Mouse (Mus musculus): ENCODE measurements around the gene Slc1a2.

The Slc1a2 gene

DNA sequence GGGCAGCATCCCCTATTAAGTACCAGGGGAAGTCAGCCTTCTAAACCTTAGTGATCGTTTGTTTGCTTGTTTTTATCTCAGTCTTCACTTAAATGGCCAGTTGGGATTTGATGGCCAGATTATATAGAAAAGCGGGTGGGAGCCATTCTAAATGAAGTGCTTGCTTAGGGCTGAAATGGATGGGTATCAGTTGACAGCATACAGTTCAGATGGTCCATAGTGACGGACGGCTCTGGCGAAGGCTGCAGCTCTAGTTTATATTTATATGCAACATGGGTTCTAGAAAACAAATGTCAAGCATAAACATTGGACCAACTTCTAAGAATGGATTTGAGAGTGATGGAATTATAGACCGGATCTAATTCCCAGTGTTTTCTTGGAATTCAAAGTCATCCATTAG, 9.5 kb downstream of the Slc1a2 start:
- no peak for DNase-seq

GRCm38 (mm10) chr2:102669580-102669979, 11.1 kb downstream of the Slc1a2 start:
- no peak for DNase-seq

- DNase-seq = no peak
Observed at GRCm38 (mm10) chr2:102674582-102674981, 16.1 kb downstream of the Slc1a2 start.

- peak; percentile 22 for DNase-seq
Observed at GRCm38 (mm10) chr2:102675275-102675674, 16.8 kb downstream of the Slc1a2 start.

DNA sequence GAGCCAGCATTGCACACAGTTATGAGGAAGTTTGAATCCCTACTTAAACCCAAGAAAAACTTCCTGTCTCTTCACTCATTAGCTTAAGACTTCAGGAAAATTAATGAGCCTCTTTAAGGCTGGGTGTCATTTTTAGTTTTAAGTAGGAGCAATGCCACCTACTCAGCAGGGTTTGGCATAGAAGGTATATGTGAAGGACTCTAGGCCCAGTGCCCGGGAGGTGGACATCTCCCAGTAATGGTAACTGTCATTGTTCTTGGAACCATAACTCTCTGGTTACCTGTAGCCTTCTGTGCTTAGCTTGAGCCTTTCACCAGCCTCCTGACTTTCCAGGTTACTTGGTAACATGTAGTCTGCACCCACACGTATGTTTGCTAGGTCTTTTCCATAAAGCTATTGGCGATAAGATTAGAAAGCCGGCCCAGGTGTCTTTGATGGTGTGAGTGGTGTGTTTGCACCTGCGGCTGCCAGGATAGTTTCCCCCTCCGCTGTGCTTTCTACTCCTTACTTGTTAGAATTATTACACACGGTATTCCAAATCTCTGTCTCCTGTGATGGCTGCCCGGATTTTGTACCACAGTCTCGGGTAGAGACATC, 18.4 kb downstream of the Slc1a2 start:
- no peak for DNase-seq

DNA sequence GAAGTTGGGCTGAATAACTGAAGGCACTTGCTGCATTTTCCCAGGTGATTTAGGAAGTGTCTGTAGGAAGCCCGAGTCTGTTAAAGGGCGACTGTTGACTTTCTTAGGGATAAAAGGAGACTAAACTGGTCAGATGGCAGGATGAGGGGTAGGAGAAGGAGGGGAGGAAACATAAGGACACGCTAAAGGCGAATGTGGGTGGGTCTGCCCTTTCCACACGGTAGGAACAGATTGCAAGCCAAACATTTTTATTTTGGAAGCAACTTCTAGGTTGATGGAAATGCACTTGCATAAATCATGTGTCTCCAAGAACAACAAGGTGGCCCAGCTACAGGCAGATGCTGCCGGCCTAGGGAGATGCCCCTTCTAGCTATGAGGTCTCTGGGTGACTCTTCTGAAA, 18.9 kb downstream of the Slc1a2 start:
- no peak for DNase-seq

GRCm38 (mm10) chr2:102681351-102681750, 22.9 kb downstream of the Slc1a2 start:
- DNase-seq = no peak

GRCm38 (mm10) chr2:102682168-102682567, 23.7 kb downstream of the Slc1a2 start:
- DNase-seq = no peak

DNA sequence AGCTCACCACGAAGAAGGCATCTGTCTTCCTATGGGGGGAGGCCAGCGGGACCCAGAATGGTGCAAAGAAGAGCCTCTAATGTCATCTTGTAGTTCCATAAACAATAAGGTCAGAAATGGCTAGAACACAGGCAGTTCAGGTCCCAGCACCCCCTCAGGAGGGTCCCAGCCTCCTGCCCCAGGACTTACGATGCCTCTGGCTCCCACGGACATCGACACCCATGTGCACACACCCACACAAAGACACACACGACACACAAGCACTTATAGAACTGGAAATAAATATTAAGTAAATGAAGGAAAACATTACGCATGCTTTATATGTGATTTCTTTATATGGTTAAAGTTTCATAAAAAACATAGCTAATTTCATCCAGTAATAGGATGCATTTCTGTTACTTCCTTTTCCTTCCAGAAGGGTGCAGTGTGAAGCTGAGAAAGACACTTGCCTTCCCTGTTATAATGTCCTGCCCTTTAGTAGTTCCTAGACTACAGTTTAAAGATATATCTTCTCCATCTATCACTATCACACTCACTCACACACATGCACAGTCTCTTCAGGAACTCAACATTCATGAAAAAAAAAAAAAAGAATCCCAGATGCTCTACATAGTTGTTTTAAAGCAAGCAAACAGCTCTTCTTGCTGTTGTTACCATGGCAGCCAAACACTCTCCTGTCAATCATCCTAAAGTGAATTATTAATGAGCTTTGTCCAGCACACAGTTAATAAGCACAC, 27.1 kb downstream of the Slc1a2 start:
- DNase-seq = no peak

DNA sequence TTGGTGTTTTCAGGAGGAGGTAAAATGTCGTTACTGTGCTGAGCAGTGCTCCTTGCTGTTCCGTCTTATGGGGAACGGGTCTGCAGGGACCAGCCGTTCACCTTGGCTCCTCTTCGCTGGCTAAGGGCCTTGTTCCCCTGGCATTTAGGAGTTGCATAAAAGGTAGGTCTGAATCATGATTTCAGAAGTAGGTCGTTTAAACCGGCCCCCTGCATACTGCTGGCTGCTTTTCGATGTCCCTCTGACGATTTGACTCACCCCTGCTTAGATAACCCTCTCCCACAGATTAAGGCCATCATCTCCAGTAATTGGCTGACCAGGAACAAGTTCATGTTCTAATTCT, 27.6 kb downstream of the Slc1a2 start:
- DNase-seq = no peak

GRCm38 (mm10) chr2:102693556-102693955, 35.1 kb downstream of the Slc1a2 start:
- DNase-seq = no peak

DNA sequence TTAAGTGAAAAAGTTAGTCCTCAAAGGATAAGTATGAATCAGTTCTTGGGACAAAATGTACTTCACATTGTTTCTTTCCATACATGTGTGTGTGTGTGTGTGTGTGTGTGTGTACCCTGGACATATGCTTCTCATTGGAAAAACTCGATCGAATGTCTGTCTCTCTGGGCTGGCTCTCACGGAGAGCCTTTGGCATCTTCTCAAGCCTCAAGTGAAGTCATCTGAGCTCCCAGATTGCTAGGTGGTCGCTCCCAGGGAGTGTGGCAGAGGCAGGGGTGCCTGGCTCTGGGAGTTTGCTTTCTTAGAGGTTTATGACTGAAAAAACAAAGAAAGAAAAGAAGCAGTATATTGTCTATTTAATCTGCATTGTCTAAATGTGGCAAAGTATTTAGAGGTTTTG, 36.3 kb downstream of the Slc1a2 start:
- DNase-seq = no peak

- no peak for DNase-seq
Observed at GRCm38 (mm10) chr2:102695541-102695940, 37.1 kb downstream of the Slc1a2 start.

GRCm38 (mm10) chr2:102697732-102698131, 39.3 kb downstream of the Slc1a2 start:
- DNase-seq = no peak

DNA sequence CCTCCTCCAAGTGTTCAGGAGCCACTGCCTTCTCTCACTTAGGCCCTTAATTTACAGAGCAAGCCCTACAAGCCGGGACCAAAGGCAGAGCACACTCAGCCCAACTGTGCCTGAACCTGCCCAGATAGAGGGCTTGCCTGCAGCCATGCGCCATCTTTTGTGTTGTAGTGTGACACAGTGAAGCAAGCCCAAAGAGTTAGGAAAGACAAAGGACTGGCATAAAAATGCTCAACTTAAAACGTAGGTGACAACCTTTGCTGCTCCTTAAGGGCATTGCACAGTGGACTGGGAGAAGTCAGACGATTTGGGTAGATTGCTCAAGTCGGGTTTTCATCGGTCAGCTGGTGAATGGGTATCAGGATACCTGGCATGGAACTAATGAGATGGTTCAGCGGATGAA, 41.5 kb downstream of the Slc1a2 start:
- no peak for DNase-seq

DNA sequence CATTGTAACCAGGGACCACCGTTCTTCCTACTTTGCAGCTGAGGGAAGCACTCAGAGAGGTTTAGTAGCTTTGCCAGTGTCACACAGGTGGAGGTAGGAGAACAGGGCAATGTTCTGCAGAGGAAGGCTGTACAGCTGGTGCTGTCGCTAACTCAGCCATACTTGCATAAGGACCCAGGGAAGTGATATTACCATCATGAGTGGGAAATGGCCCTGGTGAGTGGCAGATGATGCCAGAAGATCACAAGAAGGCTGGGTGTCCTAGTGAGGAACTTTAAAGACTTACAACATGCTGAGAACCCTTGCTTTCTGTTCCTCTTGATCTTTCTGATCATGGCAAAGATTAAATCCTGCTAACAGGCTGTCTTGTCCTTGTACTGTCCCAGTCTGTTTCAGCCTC, 42.2 kb downstream of the Slc1a2 start:
- no peak for DNase-seq

- no peak for DNase-seq
Observed at GRCm38 (mm10) chr2:102701382-102701781, 42.9 kb downstream of the Slc1a2 start.

DNA sequence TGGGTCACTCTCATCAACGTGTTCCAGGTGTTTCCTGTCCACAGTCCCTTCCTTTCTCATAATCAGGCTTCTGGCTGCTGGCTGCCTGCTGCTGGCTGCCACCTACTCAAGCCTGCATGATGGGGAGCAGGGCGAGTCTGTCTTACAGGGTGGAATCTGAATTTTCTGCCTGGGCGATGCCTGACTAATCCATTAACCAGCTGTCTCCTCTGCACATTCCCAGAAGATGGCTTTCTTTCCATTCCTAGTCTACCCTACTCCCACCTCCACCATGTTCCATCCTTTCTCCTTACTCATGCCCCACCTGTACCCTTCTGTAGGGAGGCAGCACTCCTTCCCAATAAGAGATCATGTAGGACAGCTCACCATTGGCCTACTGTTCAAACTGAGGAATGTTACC, 45.1 kb downstream of the Slc1a2 start:
- no peak for DNase-seq

DNA sequence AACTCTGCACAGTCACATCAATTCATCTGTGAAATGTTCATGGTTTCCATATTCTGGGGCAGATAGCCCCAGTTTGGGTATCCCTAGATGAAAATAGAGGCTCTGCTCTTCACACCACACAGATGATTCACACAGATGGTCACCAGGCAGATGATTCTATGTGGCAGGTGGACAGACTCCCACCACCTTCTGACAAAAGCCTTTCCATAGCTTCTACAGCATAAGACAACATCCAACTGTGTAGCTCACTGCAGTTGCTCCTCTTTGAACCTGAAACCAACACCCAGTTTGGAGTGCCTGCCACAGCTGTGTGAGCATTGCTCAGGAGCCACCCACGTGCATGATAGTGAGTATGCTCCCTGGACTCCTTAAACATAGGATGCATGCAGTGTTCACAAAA, 46.3 kb downstream of the Slc1a2 start:
- no peak for DNase-seq

DNA sequence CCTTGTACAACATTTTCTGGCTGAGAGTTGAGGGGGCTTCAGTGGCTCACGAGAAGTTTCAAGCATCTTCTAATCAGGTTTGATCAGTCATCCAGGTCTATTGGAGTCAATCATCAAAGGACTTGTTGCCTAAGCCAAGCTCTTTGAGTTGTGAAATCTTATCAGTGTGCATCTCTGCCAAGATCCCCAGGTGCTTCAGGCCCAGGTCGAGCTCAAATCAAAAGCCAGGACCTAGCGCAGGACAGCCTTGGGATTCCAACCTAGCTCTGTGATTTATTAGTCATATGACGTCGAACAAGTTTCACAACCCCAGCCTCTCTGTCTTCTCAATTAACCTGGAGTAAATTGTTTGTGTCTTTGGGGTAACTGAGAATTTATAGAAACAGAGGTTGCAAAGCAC, 53.1 kb downstream of the Slc1a2 start:
- DNase-seq = no peak

DNA sequence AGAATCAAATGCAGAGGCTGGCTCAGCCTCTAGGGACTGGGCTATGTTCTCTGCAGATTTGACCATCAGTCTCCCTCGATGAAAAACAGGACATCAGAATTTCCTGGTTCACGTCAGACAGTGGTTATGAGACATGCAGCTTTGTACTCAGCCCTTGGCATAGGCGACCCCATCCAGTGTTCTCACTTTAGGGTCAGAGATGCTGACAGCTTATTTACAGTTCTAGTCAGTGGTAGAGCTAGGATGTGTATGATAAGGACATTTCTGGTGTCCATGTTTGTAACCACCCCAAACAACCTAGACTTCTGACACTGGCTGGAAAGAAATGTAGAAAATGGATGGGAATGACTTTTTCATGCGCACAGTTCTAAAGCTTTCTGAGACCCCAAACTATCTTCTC, 53.6 kb downstream of the Slc1a2 start:
- DNase-seq = no peak

GRCm38 (mm10) chr2:102712678-102713628, 54.5 kb downstream of the Slc1a2 start:
- DNase-seq = no peak

GRCm38 (mm10) chr2:102714320-102714719, 55.9 kb downstream of the Slc1a2 start:
- DNase-seq = no peak

DNA sequence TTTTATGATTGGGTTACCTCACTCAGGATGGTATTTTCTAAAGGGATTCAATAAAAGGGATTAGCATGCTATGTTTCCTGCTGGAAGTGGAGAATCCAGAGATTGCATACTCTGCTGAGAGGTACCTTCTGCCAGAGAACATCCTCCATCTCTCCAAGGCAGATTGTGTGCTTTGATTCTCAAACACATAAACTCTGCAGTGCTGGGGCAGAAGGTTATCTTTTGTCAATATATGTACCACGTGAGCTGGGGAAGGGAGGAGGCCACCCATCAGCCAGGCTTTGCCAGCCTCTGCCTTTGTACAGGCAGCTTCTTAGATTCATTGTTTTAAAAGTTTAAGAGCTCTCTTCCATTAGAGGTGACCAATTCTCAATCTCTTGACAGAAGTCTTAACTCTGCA, 57.3 kb downstream of the Slc1a2 start:
- DNase-seq = no peak
